Mouse (Mus musculus) hindbrain, postnatal 0 days (tissue): Measurements from ENCODE around the gene Prom1. TPM values are rescaled to one million over a fixed set of nuclear protein-coding genes. Genes with fewer than 3 reads are reported as not detected.

Experiments
- ATAC-seq: fragments of 200-750 bp; cut with Nextera tagmentation; 2 replicates; pipeline ENCODE4 v1.8.0; 2017; ENCODE audit warnings: mild to moderate bottlenecking, moderate TSS enrichment, moderate library complexity
- DNase-seq: peaks from one replicate; pipeline ENCODE4 v3.0.0-alpha.2; 2015; ENCODE audit warnings: low spot score
- H3K27ac ChIP-seq: fragments of 300-500 bp; sonication (generic); 2 replicates; pipeline ENCODE4 v1.5.1; 2014; ENCODE audit warnings: mild to moderate bottlenecking
- H3K27me3 ChIP-seq: fragments of 300-500 bp; sonication (generic); 2 replicates; pipeline ENCODE4 v1.6.1; 2014; ENCODE audit warnings: low read length, mixed read lengths; ENCODE audit not compliant: insufficient read depth
- H3K36me3 ChIP-seq: fragments of 300-500 bp; sonication (generic); 2 replicates; pipeline ENCODE4 v1.6.1; 2014; ENCODE audit warnings: low read length, mixed read lengths; ENCODE audit not compliant: insufficient read depth
- H3K4me1 ChIP-seq: fragments of 300-500 bp; sonication (generic); 2 replicates; pipeline ENCODE4 v1.6.1; 2014; ENCODE audit warnings: antibody characterized with exemption, low read length, mixed read lengths; ENCODE audit not compliant: insufficient read depth
- H3K4me2 ChIP-seq: fragments of 300-500 bp; sonication (generic); 2 replicates; pipeline ENCODE4 v1.6.1; 2014; ENCODE audit warnings: low read depth, mild to moderate bottlenecking, low read length, moderate library complexity, mixed read lengths
- H3K4me3 ChIP-seq: fragments of 300-500 bp; sonication (generic); 2 replicates; pipeline ENCODE4 v1.5.1; 2014; ENCODE audit warnings: low read length
- H3K9ac ChIP-seq: fragments of 300-500 bp; sonication (generic); replicated peaks from 2 replicates; pipeline ENCODE4 v1.6.1; 2014; ENCODE audit warnings: mild to moderate bottlenecking, low read length, moderate library complexity, mixed read lengths
- H3K9me3 ChIP-seq: fragments of 300-500 bp; sonication (generic); 2 replicates; pipeline ENCODE4 v1.6.1; 2016; ENCODE audit warnings: low read length, mixed read lengths
- CTCF ChIP-seq: IDR thresholded peaks from 2 replicates; pipeline ENCODE4 v1.5.1; 2016; ENCODE audit warnings: antibody characterized with exemption, control low read depth, low read depth
- WGBS: fragments of 180-500 bp; shearing (Covaris S2); extraction: QIAGEN DNeasy Blood & Tissue Kit; methylation state at CpG from one replicate; pipeline ENCODE4 v1.1.7; 2014; 5-methylcytosine and 5-hydroxymethylcytosine counted together
- polyA plus RNA-seq: library from polyadenylated mRNA; unstranded; fragments of >200 nt; fragmentation: Nextera tagmentation; extraction: Ambion mirVana; gene quantifications from 2 replicates; pipeline ENCODE4 v1.2.1, GENCODE M21; 2015
- total RNA-seq: library from RNA; depleted of rRNA; stranded (reverse); fragments of >200 nt; gene quantifications from 2 replicates; pipeline ENCODE4 v1.2.3, GENCODE M21; 2014

Gene Prom1
- total and polyA plus RNA-seq, 2 experiments from 2014 or later, result 21.0 to 22.6 TPM

DNA sequence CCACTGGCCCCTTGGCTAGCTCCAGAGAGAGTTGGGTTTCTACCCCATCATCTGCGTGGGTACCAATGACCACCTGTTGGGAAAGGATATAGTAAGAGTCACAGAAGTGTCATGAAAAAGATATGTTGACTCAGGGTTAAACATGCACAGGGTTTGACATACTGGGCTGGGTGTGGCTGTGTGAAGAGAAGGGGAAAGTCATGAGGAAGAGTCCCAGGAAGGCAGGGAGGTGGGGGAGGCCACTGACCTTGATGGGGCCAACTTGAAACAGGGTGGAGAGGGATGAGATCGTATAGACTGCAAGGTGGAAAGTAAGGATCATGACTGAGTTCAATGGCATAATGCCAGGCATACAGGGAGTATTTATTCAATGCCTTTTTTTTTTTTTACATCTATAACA, 121.4 kb downstream of the Prom1 start:
- no peak overlapping the region for H3K27ac ChIP-seq
- H3K9me3 ChIP-seq, result no peaks in the 10 kb centered on the region
- no peak for DNase-seq
- no peak overlapping the region for H3K9ac ChIP-seq
- WGBS, result 72% methylated on average over 2 of the region's 2 CpGs
- ATAC-seq, result no peak
- no peaks in the 10 kb centered on the region for H3K36me3 ChIP-seq
- TF ChIP-seq CTCF, result no peak
- no peak overlapping the region for H3K4me3 ChIP-seq
- H3K27me3 ChIP-seq, result no peaks in the 10 kb centered on the region
- H3K4me1 ChIP-seq, result no peaks in the 10 kb centered on the region
- H3K4me2 ChIP-seq, result no peak overlapping the region

GRCm38 (mm10) chr5:43976821-43977561, 124.8 kb downstream of the Prom1 start:
- 76% methylated on average over 1 of the region's 1 CpGs for WGBS
- TF ChIP-seq CTCF, result no peak
- H3K4me2 ChIP-seq, result no peak overlapping the region
- H3K9ac ChIP-seq, result no peak overlapping the region
- H3K36me3 ChIP-seq, result no peaks in the 10 kb centered on the region
- no peak overlapping the region for H3K27ac ChIP-seq
- no peak for DNase-seq
- H3K9me3 ChIP-seq, result no peaks in the 10 kb centered on the region
- H3K4me3 ChIP-seq, result no peak overlapping the region
- H3K27me3 ChIP-seq, result no peaks in the 10 kb centered on the region
- no peak for ATAC-seq
- no peaks in the 10 kb centered on the region for H3K4me1 ChIP-seq

DNA sequence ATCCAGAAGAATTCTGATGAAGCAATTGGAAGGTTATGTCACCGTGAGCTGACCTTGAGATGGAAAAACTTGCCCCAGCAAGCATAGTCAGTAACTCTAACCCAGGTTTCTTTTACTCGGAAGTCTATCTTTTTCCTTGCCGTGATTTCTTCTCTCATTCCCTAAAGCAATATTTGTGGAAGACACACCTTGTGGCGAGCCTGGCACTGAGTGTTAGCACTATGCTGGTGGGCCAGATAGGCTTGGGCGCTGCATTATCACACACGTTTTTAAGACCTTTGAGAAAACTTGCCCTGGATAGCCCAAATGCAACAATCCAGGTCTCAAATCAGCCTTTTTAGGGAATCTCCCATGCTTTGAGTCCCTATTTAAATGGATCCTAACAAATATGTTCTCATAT, 127.7 kb downstream of the Prom1 start:
- no peaks in the 10 kb centered on the region for H3K27me3 ChIP-seq
- no peaks in the 10 kb centered on the region for H3K4me1 ChIP-seq
- H3K4me3 ChIP-seq, result no peak overlapping the region
- no peak for TF ChIP-seq CTCF
- no peak overlapping the region for H3K9ac ChIP-seq
- DNase-seq, result no peak
- no peak overlapping the region for H3K4me2 ChIP-seq
- H3K9me3 ChIP-seq, result no peaks in the 10 kb centered on the region
- H3K27ac ChIP-seq, result no peak overlapping the region
- H3K36me3 ChIP-seq, result no peaks in the 10 kb centered on the region
- no peak for ATAC-seq
- 92% methylated on average over 6 of the region's 6 CpGs for WGBS

GRCm38 (mm10) chr5:43971156-43971555, 130.7 kb downstream of the Prom1 start:
- Histone ChIP-seq H3K9ac (no peak overlapping the region), H3K4me1 (no peaks in the 10 kb centered on the region), H3K27me3 (no peaks in the 10 kb centered on the region), H3K27ac (no peak overlapping the region), H3K36me3 (no peaks in the 10 kb centered on the region), H3K4me3 (no peak overlapping the region), H3K9me3 (no peaks in the 10 kb centered on the region), H3K4me2 (no peak overlapping the region)
- 80% methylated on average over 2 of the region's 2 CpGs for WGBS
- ATAC-seq, result no peak
- DNase-seq, result no peak
- TF ChIP-seq CTCF, result no peak

- ATAC-seq, result no peak
These were observed 131.3 kb downstream of the Prom1 start for GRCm38 (mm10) chr5:43970532-43970931.

GRCm38 (mm10) chr5:43968634-43969033, 133.2 kb downstream of the Prom1 start:
- Histone ChIP-seq H3K36me3 (no peaks in the 10 kb centered on the region), H3K9me3 (no peaks in the 10 kb centered on the region), H3K27ac (no peak overlapping the region), H3K4me3 (no peak overlapping the region), H3K27me3 (no peaks in the 10 kb centered on the region), H3K4me1 (no peaks in the 10 kb centered on the region), H3K4me2 (no peak overlapping the region), H3K9ac (no peak overlapping the region)
- ATAC-seq (no peak), DNase-seq (no peak)
- TF ChIP-seq CTCF, result no peak
- WGBS, result 64% methylated on average over 2 of the region's 2 CpGs

More at GRCm38 (mm10) chr5:43970532-43970931, 131.3 kb downstream of the Prom1 start:
- no peak for DNase-seq
- no peak overlapping the region for H3K9ac ChIP-seq
- WGBS, result 86% methylated on average over 2 of the region's 2 CpGs
- no peaks in the 10 kb centered on the region for H3K4me1 ChIP-seq
- H3K36me3 ChIP-seq, result no peaks in the 10 kb centered on the region
- H3K4me2 ChIP-seq, result no peak overlapping the region
- no peaks in the 10 kb centered on the region for H3K27me3 ChIP-seq
- H3K27ac ChIP-seq, result no peak overlapping the region
- H3K9me3 ChIP-seq, result no peaks in the 10 kb centered on the region
- no peak overlapping the region for H3K4me3 ChIP-seq
- TF ChIP-seq CTCF, result no peak

DNA sequence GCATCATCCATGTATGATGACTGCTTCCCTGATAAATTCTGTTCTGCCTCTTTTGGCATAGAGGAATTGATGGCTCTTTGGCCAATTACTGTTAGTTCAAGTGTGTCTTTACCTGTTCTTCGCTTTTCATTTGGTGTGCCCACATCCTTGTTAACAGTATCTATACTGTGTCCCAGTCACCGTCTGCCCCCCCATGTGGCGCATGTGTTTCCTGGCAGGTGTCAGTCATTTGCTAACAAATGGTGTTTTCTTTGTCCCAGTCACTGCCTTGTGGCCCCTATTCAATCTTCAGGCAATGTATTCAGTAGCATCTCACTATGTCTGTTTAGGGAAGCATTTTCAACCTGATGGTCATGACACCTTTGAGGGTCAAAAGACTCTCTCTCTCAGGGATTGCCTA, 140.8 kb downstream of the Prom1 start:
- no peaks in the 10 kb centered on the region for H3K36me3 ChIP-seq
- H3K27ac ChIP-seq, result no peak overlapping the region
- H3K4me3 ChIP-seq, result no peak overlapping the region
- H3K4me2 ChIP-seq, result no peak overlapping the region
- H3K9ac ChIP-seq, result no peak overlapping the region
- no peaks in the 10 kb centered on the region for H3K27me3 ChIP-seq
- ATAC-seq (no peak), DNase-seq (no peak)
- no peaks in the 10 kb centered on the region for H3K4me1 ChIP-seq
- no peak for TF ChIP-seq CTCF
- WGBS, result 88% methylated on average over 3 of the region's 3 CpGs
- H3K9me3 ChIP-seq, result no peaks in the 10 kb centered on the region
